Mouse (Mus musculus) kidney, adult 2 months (tissue): ENCODE data around the gene Slc19a2. TPM values are rescaled to one million over a fixed set of nuclear protein-coding genes. Genes with fewer than 3 reads are reported as not detected.

Source experiments
- DNase-seq: peaks from one replicate; pipeline ENCODE4 v3.0.0; 2021
- H3K27ac ChIP-seq: fragments of 200-500 bp; 2 replicates; pipeline ENCODE4 v1.5.1; 2012; ENCODE audit warnings: low read depth, low read length, control low read depth, inconsistent platforms; ENCODE audit not compliant: insufficient read depth
- H3K27me3 ChIP-seq: fragments of 200-500 bp; replicated peaks from 2 replicates; pipeline ENCODE4 v1.6.1; 2012; ENCODE audit warnings: mild to moderate bottlenecking, moderate library complexity, low read length, inconsistent platforms; ENCODE audit not compliant: control insufficient read depth, insufficient read depth
- H3K36me3 ChIP-seq: fragments of 200-500 bp; 2 replicates; pipeline ENCODE4 v1.6.1; 2012; ENCODE audit warnings: mild to moderate bottlenecking, moderate library complexity, low read length, inconsistent platforms; ENCODE audit not compliant: control insufficient read depth, insufficient read depth
- H3K4me1 ChIP-seq: fragments of 200-500 bp; 2 replicates; pipeline ENCODE4 v1.6.1; 2011; ENCODE audit warnings: low read length; ENCODE audit not compliant: control insufficient read depth, insufficient read depth
- H3K4me3 ChIP-seq: fragments of 200-500 bp; 2 replicates; pipeline ENCODE4 v1.5.1; 2011; ENCODE audit warnings: mild to moderate bottlenecking, low read depth, low read length, control low read depth; ENCODE audit not compliant: insufficient read depth
- CTCF ChIP-seq: fragments of 200-500 bp; conservative IDR thresholded peaks from 2 replicates; pipeline ENCODE4 v1.5.1; 2011; ENCODE audit warnings: low read depth, mild to moderate bottlenecking, control low read depth, low read length, moderate library complexity, mixed read lengths; ENCODE audit not compliant: insufficient read depth, insufficient read length
- POLR2A ChIP-seq: fragments of 200-500 bp; IDR thresholded peaks from one replicate; pipeline ENCODE4 v1.6.1; 2011; ENCODE audit warnings: low read depth, low read length, control low read depth
- WGBS: fragments of 180-500 bp; shearing (Covaris S2); methylation state at CpG from one replicate; pipeline ENCODE4 v1.1.7; 2018; 5-methylcytosine and 5-hydroxymethylcytosine counted together
- polyA plus RNA-seq: library from polyadenylated mRNA; depleted of rRNA; stranded (reverse); fragments of >200 nt; gene quantifications from 2 replicates; pipeline ENCODE4 v1.2.3, GENCODE M21; 2012; rRNA removed

Gene Slc19a2
- polyA plus RNA-seq, 1 experiment: 11.2 TPM

- H3K27ac ChIP-seq: no peak within 1 kb of the TSS
- H3K4me1 ChIP-seq: no peaks in the 10 kb centered on the region
- H3K4me3 ChIP-seq: no peak within 1 kb of the TSS
- H3K27me3 ChIP-seq: no peaks in the 10 kb centered on the region
- 75% methylated on average over 5 of the region's 5 CpGs for WGBS
- no peak for DNase-seq
- peaks cover 13% of the 10 kb centered on the region for H3K36me3 ChIP-seq
- TF ChIP-seq CTCF (no peak), POLR2A (no peak)
These were observed 55.0 kb downstream of the Slc19a2 start, which contains the start of gene Nme7 for GRCm38 (mm10) chr1:164303821-164304220. TSS of gene Nme7 (plus strand) at chr1:164304121.

- Histone ChIP-seq H3K27ac (peak within 1 kb of the TSS; percentile 81), H3K27me3 (no peaks in the 10 kb centered on the region), H3K4me1 (no peaks in the 10 kb centered on the region), H3K36me3 (no peaks in the 10 kb centered on the region; the same call in 1 of the 2 replicates), H3K4me3 (peak within 1 kb of the TSS; percentile 79)
- peak; percentile 99 for DNase-seq
- TF ChIP-seq POLR2A (peak; percentile 32), CTCF (no peak)
- WGBS: under 1% methylated on average over 35 of the region's 35 CpGs
These were observed 58.4 kb downstream of the Slc19a2 start, which contains the start of gene Blzf1 for GRCm38 (mm10) chr1:164307124-164307751. TSS of gene Blzf1 (minus strand) at chr1:164307489.

GRCm38 (mm10) chr1:164307922-164308321 is 59.1 kb downstream of the Slc19a2 start:
- TF ChIP-seq POLR2A (no peak), CTCF (no peak)
- 8% methylated on average over 10 of the region's 10 CpGs for WGBS
- H3K4me3 ChIP-seq: peak overlapping the region; percentile 79
- H3K36me3 ChIP-seq: no peaks in the 10 kb centered on the region; the same call in 1 of the 2 replicates
- H3K4me1 ChIP-seq: no peaks in the 10 kb centered on the region
- no peak overlapping the region for H3K27ac ChIP-seq
- H3K27me3 ChIP-seq: no peaks in the 10 kb centered on the region
- no peak for DNase-seq

- Histone ChIP-seq H3K36me3 (no peaks in the 10 kb centered on the region), H3K27me3 (no peaks in the 10 kb centered on the region), H3K4me1 (peaks cover 4% of the 10 kb centered on the region; the same call in 1 of the 2 replicates), H3K27ac (no peak overlapping the region), H3K4me3 (no peak overlapping the region)
- TF ChIP-seq POLR2A (no peak), CTCF (no peak)
- WGBS: 97% methylated on average over 5 of the region's 5 CpGs
- DNase-seq: no peak
These were observed 65.2 kb downstream of the Slc19a2 start for GRCm38 (mm10) chr1:164314085-164314484.

Other genes starting within 250 kb of the Slc19a2 start
- 0.37 and 0.42 TPM in 2 replicates for gene Sele, start 200.8 kb upstream of the Slc19a2 start, polyA plus RNA-seq
- 0.33 and 7.3 TPM in 2 replicates for gene Sell, start 187.1 kb upstream of the Slc19a2 start, polyA plus RNA-seq
- gene Selp, start 133.8 kb upstream of the Slc19a2 start, polyA plus RNA-seq: 0.38 and 0.71 TPM in 2 replicates
- 3.8 and 3.9 TPM in 2 replicates for gene F5, start 97.2 kb upstream of the Slc19a2 start, polyA plus RNA-seq
- gene Ccdc181, start 26.5 kb downstream of the Slc19a2 start, polyA plus RNA-seq: 6.7 and 8.8 TPM in 2 replicates
- gene Nme7, start 55.1 kb downstream of the Slc19a2 start, polyA plus RNA-seq: 12.8 and 14.8 TPM in 2 replicates
- 5.4 and 6.0 TPM in 2 replicates for gene Blzf1, start 58.4 kb downstream of the Slc19a2 start, polyA plus RNA-seq
- 945 and 1,094 TPM in 2 replicates for gene Atp1b1, start 209.3 kb downstream of the Slc19a2 start, polyA plus RNA-seq